Mouse (Mus musculus) G1E (cell line): ENCODE data around the gene Stat5b. TPM values are rescaled to one million over a fixed set of nuclear protein-coding genes. Genes with fewer than 3 reads are reported as not detected.

Experiments used
- ATAC-seq: 2 replicates; pipeline ENCODE4 v1.8.0; 2016; ENCODE audit warnings: mild to moderate bottlenecking; ENCODE audit not compliant: insufficient number of reproducible peaks, poor library complexity, low FRiP score, severe bottlenecking; ENCODE audit errors: extremely low read depth
- DNase-seq: peaks from one replicate; pipeline ENCODE4 v3.0.0; 2012; ENCODE audit warnings: low spot score
- H3K27me3 ChIP-seq: 2 replicates; pipeline ENCODE4 v1.6.1; 2012; ENCODE audit warnings: mild to moderate bottlenecking, low read length, inconsistent platforms; ENCODE audit not compliant: insufficient read depth
- H3K36me3 ChIP-seq: replicated peaks from 2 replicates; pipeline ENCODE3; 2012; ENCODE audit warnings: mild to moderate bottlenecking, inconsistent platforms
- H3K4me1 ChIP-seq: 2 replicates; pipeline ENCODE4 v1.6.1; 2012; ENCODE audit warnings: low read depth, low read length, inconsistent platforms, mixed read lengths; ENCODE audit not compliant: insufficient read depth
- H3K4me3 ChIP-seq: 2 replicates; pipeline ENCODE4 v1.5.1; 2012; ENCODE audit warnings: low read depth, mild to moderate bottlenecking, inconsistent platforms, low read length, moderate library complexity, mixed read lengths
- H3K9me3 ChIP-seq: replicated peaks from 2 replicates; pipeline ENCODE4 v1.6.1; 2012; ENCODE audit warnings: inconsistent platforms
- CTCF ChIP-seq: IDR thresholded peaks from 2 replicates; pipeline ENCODE4 v1.5.1; 2012; ENCODE audit warnings: low read depth, low read length, inconsistent platforms, mixed read lengths
- GATA1 ChIP-seq: IDR thresholded peaks from 2 replicates; pipeline ENCODE4 v1.6.1; 2012; ENCODE audit warnings: borderline replicate concordance, low read length, inconsistent platforms, mixed read lengths
- GATA2 ChIP-seq: IDR thresholded peaks from 2 replicates; pipeline ENCODE4 v1.6.1; 2012; ENCODE audit warnings: low read depth, low read length, inconsistent platforms, borderline replicate concordance
- POLR2AphosphoS5 ChIP-seq: IDR thresholded peaks from 2 replicates; pipeline ENCODE4 v1.6.1; 2012; ENCODE audit warnings: low read depth, low read length, inconsistent platforms; ENCODE audit not compliant: insufficient replicate concordance
- TAL1 ChIP-seq: conservative IDR thresholded peaks from 2 replicates; pipeline ENCODE4 v1.6.1; 2012; ENCODE audit warnings: low read depth, low read length, inconsistent platforms, mixed read lengths
- polyA plus RNA-seq: library from polyadenylated mRNA; stranded (reverse); fragments of >175 nt; gene quantifications from 2 replicates; pipeline ENCODE4 v1.2.3, GENCODE M21; 2012
- total RNA-seq, 2 experiments: library from RNA; stranded (forward) in 1 of 2; stranded (reverse) in 1 of 2; fragments of 200-1000 nt in 1 of 2; fragments of >200 nt in 1 of 2; fragmentation: Nextera tagmentation in 1 of 2; gene quantifications; 2 replicates each; pipeline ENCODE4 v1.2.3; 2014 to 2017

Stat5b gene
- total and polyA plus RNA-seq, 3 experiments = 55.9 to 93.0 (median 73.5) TPM

DNA sequence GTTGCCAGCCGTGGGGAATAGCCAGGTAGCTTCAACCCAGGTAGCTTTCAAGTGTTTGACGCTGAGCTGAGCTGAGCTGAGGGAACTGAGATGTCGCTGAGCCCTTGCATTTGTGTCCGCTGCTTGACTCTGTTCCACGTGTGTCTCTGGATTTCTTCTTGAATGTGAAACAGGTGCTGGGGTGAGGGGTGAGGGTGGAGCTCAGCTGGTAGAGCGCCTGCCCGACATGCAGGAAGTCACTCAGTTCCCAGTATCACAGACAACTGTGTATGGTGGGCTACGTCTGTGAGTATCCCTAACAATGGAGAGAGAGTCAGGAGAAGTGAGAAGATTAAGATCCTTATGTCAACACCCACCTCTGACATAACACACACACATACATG, 20.4 kb upstream of the Stat5b start:
- ATAC-seq = no peak
- H3K27me3 ChIP-seq = no peaks in the 10 kb centered on the region
- DNase-seq = no peak
- no peaks in the 10 kb centered on the region for H3K9me3 ChIP-seq
- no peak for TF ChIP-seq CTCF
- TF ChIP-seq TAL1 = no peak
- no peak for TF ChIP-seq GATA2
- no peak for TF ChIP-seq POLR2AphosphoS5
- TF ChIP-seq GATA1 = no peak
- H3K4me3 ChIP-seq = no peak overlapping the region
- H3K36me3 ChIP-seq = peaks cover 82% of the 10 kb centered on the region
- peaks cover 62% of the 10 kb centered on the region for H3K4me1 ChIP-seq

- Histone ChIP-seq H3K4me1 (peaks cover 63% of the 10 kb centered on the region), H3K27me3 (no peaks in the 10 kb centered on the region), H3K36me3 (peaks cover 81% of the 10 kb centered on the region), H3K9me3 (no peaks in the 10 kb centered on the region), H3K4me3 (no peak overlapping the region)
- ATAC-seq (no peak), DNase-seq (no peak)
- TF ChIP-seq GATA2 (no peak), GATA1 (no peak), POLR2AphosphoS5 (no peak), TAL1 (no peak), CTCF (no peak)
These were observed 19.9 kb upstream of the Stat5b start for GRCm38 (mm10) chr11:100870256-100870967.

DNA sequence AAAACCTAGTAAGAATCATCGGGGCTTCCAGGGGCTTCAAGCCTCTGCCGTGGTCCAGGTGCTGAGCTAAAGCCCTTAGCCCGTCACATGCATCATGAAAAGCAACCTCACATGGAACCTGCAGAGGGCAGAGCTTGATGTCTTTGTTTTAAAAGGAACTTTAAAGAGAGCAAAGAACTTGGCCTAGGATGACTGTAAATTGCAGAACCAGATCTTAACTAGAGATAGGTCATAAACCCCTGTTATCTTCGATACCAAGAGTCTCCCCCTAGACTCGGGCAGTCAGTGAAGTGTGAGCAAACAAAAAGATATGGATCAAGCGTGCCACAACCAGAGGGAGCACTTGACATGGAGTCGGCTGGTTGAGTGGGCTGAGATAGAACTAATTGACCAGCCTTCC, 15.1 kb upstream of the Stat5b start:
- no peaks in the 10 kb centered on the region for H3K27me3 ChIP-seq
- H3K4me3 ChIP-seq = peak overlapping the region; percentile 56; the same call in 1 of the 2 replicates
- peaks cover 86% of the 10 kb centered on the region for H3K36me3 ChIP-seq
- peak; percentile 49 for DNase-seq
- no peaks in the 10 kb centered on the region for H3K9me3 ChIP-seq
- peak; percentile 83 for ATAC-seq
- H3K4me1 ChIP-seq = peaks cover 79% of the 10 kb centered on the region
- no peak for TF ChIP-seq POLR2AphosphoS5
- peak; percentile 72 for TF ChIP-seq TAL1

GRCm38 (mm10) chr11:100863141-100863540, 12.6 kb upstream of the Stat5b start:
- Histone ChIP-seq H3K4me3 (peak overlapping the region; percentile 95; the same call in 1 of the 2 replicates), H3K4me1 (peaks cover 88% of the 10 kb centered on the region), H3K9me3 (no peaks in the 10 kb centered on the region), H3K36me3 (peaks cover 66% of the 10 kb centered on the region), H3K27me3 (no peaks in the 10 kb centered on the region)
- no peak for DNase-seq
- no peak for ATAC-seq
- TF ChIP-seq GATA1 (no peak), TAL1 (no peak), POLR2AphosphoS5 (no peak), CTCF (no peak)

DNA sequence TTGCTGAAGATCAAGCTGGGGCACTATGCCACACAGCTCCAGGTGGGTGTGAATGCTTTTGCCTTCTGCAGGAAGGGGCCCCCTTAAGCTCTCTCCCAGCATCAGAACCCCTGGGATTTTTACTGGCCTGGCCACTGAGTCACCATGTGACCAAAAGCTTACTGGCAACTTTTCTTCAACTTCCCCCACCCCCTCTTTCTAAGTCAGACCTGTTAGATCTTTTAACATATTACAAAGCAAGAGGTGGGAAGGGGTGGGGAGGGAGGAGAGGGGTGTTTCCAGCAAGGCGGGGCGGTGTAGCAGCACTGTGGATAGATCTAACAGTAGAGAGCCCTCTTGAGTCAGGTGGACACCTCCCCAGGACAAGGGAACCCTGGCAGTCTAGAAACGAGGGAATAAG, 11.3 kb upstream of the Stat5b start:
- no peak for ATAC-seq
- peaks cover 92% of the 10 kb centered on the region for H3K4me1 ChIP-seq
- TF ChIP-seq TAL1 = no peak
- no peak for TF ChIP-seq GATA1
- TF ChIP-seq GATA2 = no peak
- TF ChIP-seq POLR2AphosphoS5 = no peak
- no peak for TF ChIP-seq CTCF
- no peaks in the 10 kb centered on the region for H3K9me3 ChIP-seq
- peaks cover 55% of the 10 kb centered on the region for H3K36me3 ChIP-seq
- H3K4me3 ChIP-seq = peak overlapping the region; percentile 95
- DNase-seq = no peak
- peaks cover 2% of the 10 kb centered on the region; the same call in 1 of the 2 replicates for H3K27me3 ChIP-seq

GRCm38 (mm10) chr11:100861335-100861734, 10.8 kb upstream of the Stat5b start:
- ATAC-seq (no peak), DNase-seq (peak; percentile 54)
- H3K36me3 ChIP-seq = peaks cover 51% of the 10 kb centered on the region
- H3K4me3 ChIP-seq = peak overlapping the region; percentile 95
- peaks cover 93% of the 10 kb centered on the region for H3K4me1 ChIP-seq
- no peaks in the 10 kb centered on the region for H3K9me3 ChIP-seq
- TF ChIP-seq TAL1 = no peak
- no peak for TF ChIP-seq GATA2
- TF ChIP-seq POLR2AphosphoS5 = no peak
- no peak for TF ChIP-seq CTCF
- no peak for TF ChIP-seq GATA1
- H3K27me3 ChIP-seq = peaks cover 6% of the 10 kb centered on the region; the same call in 1 of the 2 replicates
